Mouse (Mus musculus) E14TG2a.4 (cell line): ENCODE results near the gene Grb2.

Experiments
- H3K27me3 ChIP-seq: 2 replicates; pipeline ENCODE4 v1.6.1; 2014; ENCODE audit warnings: low read length, control low read depth; ENCODE audit not compliant: insufficient read depth
- H3K36me3 ChIP-seq: 2 replicates; pipeline ENCODE4 v1.6.1; 2014; ENCODE audit warnings: low read length, control low read depth; ENCODE audit not compliant: insufficient read depth
- H3K4me1 ChIP-seq: replicated peaks from 2 replicates; pipeline ENCODE4 v1.6.1; 2014; ENCODE audit warnings: low read depth, low read length, control low read depth
- H3K4me3 ChIP-seq: replicated peaks from 2 replicates; pipeline ENCODE4 v1.5.1; 2014; ENCODE audit warnings: mild to moderate bottlenecking, low read length
- H3K9me3 ChIP-seq: 2 replicates; pipeline ENCODE4 v1.6.1; 2014; ENCODE audit warnings: low read length, control low read depth
- CTCF ChIP-seq: conservative IDR thresholded peaks from 2 replicates; pipeline ENCODE4 v1.5.1; 2014; ENCODE audit warnings: low read length
- NANOG ChIP-seq: IDR thresholded peaks from 2 replicates; pipeline ENCODE4 v1.6.1; 2014; ENCODE audit warnings: borderline replicate concordance, low read length, mixed read lengths
- POU5F1 ChIP-seq: IDR thresholded peaks from 2 replicates; pipeline ENCODE4 v1.6.1; 2014; ENCODE audit warnings: low read length, borderline replicate concordance

Gene Grb2

DNA sequence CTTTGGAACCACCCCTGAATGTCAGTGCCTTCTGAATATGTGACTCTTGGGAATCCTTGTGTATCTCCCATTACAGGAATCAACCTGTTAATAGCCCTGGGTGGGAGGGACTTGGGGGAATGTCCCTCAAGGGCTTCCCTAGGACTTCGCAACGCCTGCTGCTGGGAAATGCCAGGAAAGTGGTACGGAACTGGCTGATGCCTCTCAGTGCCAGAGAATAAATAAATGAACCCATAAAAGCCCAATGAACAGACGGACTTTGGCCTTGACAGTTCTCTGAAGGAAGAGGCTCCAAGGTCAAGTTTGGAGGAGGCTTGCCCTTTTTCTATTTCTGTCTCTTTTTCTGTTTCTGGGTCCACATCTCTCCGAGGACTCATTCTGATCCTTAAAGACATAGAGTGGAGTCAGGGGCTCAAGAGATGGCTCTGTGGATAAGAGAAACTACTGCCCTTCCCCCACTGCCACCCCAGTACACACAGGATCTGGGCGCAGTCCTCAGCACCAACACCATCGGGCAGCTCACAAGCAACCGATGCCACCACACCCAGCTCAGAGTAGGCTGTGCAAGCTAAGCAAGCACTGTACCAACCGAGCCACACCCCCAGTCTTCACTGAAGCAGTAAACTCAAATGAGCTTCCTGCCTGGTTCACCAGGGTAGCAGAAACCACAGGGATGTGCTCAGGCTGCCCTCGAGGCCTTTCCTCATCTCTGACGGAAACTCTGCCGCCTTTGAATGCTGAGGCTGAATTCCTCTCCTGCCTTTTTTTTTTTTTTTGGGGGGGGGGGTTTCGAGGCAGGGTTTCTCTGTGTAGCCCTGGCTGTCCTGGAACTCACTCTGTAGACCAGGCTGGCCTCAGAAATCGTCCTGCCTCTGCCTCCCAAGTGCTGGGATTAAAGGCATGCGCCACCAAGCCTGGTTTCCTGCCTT is 8.3 kb upstream of the Grb2 start:
- TF ChIP-seq NANOG: no peak
- TF ChIP-seq POU5F1: no peak

DNA sequence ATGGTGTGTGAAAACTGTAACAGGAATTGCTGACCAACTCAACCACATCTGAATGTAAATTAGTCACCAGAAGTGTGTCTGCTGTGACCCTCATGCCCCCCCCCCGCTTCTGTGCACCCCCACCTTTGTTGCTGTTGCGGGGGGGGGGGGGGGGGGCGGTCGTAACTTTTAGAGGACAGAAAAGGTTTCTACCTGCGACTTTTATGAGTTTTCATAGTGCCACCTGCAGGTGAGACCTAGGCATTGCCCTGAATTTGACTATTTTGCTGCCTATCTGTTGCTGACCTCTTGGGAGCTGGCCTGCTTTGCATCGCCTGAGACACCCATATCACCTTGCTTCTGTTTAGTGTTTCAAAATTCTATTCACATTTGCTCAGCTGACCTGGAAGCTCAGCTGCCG is 6.1 kb upstream of the Grb2 start:
- Histone ChIP-seq H3K36me3 (no peaks in the 10 kb centered on the region), H3K4me1 (peaks cover 37% of the 10 kb centered on the region), H3K4me3 (no peak overlapping the region), H3K9me3 (no peaks in the 10 kb centered on the region), H3K27me3 (no peaks in the 10 kb centered on the region)
- TF ChIP-seq NANOG (no peak), CTCF (peak; percentile 66)

More for the DNA sequence above, 8.3 kb upstream of the Grb2 start:
- Histone ChIP-seq H3K4me3 (no peak overlapping the region), H3K9me3 (no peaks in the 10 kb centered on the region), H3K4me1 (peaks cover 24% of the 10 kb centered on the region), H3K36me3 (no peaks in the 10 kb centered on the region), H3K27me3 (no peaks in the 10 kb centered on the region)

DNA sequence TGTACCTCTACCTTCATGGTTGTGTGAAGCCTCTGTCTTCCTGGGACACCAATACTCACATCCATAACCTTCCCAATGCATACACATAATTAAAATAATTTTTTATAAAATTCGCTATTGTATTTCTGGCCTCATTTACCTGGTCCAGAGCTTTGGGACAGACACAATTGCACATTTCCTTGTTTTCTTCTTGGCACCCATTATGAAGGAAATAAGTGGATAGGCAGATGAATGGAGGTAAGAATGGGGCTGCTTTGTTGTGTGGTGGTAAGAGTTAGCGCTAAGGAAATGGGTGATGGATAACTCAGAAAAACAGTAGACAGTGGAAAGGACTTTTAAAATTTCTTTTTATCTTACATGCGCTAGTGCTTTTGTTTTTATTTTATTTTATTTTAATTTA is 5.0 kb upstream of the Grb2 start:
- no peak for TF ChIP-seq POU5F1
- no peak for TF ChIP-seq CTCF
- TF ChIP-seq NANOG: no peak
- no peaks in the 10 kb centered on the region for H3K36me3 ChIP-seq
- no peaks in the 10 kb centered on the region for H3K9me3 ChIP-seq
- no peak overlapping the region for H3K4me3 ChIP-seq
- H3K4me1 ChIP-seq: peaks cover 40% of the 10 kb centered on the region
- H3K27me3 ChIP-seq: no peaks in the 10 kb centered on the region

DNA sequence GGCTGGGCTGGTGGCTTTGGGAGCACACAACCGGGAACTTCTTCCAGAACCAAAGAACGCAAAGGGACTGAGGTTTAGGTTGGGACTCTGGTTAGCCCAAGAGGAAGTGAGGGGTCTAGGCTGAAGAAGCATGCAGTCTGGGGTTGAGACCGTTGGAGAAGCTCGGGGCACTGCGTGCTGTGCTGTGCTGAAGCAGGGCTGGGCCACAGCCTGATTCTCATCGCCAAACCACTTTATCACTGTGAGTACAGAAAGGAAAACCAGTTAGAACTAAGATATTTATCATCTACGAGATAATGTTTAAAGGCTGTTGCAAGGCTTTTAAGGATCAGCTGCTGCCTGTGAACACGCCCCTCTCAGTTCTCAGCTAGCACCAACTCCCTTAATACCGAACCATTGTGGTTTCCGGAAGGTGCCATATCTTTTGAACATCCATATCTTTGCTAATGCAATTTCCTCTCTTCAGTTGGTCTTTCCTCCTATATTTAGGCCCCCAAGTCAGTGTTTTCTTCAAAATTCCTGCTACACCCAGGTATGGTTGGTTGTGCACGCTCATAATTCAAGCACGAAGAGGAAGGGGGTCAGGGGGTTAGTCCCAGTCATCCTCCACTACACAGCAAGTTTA is 4.4 kb upstream of the Grb2 start:
- Histone ChIP-seq H3K4me3 (no peak overlapping the region), H3K9me3 (no peaks in the 10 kb centered on the region), H3K27me3 (no peaks in the 10 kb centered on the region), H3K4me1 (peaks cover 40% of the 10 kb centered on the region), H3K36me3 (no peaks in the 10 kb centered on the region)
- no peak for TF ChIP-seq NANOG
- no peak for TF ChIP-seq POU5F1
- no peak for TF ChIP-seq CTCF

DNA sequence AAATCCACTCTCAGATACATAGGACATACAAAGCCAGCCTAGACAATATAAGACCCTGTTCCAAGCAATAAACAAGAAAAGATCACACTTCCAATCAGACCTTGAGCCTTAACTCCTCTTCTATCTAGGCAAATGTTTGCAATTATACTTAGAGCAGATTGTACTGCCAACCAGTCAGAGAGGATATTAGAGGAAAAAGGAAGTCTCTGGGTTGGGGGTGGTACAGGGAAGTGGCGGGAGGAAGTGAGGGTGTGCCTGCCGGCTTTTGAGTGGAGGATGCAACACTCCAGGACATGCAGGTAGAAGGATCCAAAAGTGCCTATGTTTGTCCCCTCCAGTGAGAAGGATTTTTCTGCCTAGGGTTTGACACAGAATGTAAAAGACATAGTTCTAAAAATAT is 3.9 kb upstream of the Grb2 start:
- TF ChIP-seq CTCF: no peak
- TF ChIP-seq POU5F1: no peak
- TF ChIP-seq NANOG: no peak
- Histone ChIP-seq H3K4me1 (peaks cover 43% of the 10 kb centered on the region), H3K27me3 (no peaks in the 10 kb centered on the region), H3K36me3 (no peaks in the 10 kb centered on the region), H3K4me3 (no peak overlapping the region), H3K9me3 (no peaks in the 10 kb centered on the region)

DNA sequence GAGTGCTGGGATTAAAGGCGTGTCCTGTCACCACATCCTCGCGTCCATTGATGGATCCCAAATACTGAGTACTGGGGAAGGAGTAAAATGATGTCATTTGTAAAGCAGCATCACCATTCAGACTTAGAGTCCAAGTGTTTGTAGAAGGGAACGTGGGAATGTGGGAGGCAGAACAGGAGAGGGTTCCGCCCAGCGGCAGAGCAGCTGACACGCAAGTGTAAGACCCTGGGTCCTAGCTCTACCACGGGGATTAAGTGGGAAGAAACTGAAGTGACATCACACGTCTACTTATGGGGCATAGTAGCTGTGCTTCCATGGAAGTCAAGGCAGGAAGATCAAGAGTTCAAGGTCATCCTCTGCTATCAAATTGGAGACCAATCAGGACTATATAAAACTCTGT is 2.7 kb upstream of the Grb2 start:
- no peak for TF ChIP-seq CTCF
- no peak for TF ChIP-seq POU5F1
- TF ChIP-seq NANOG: no peak
- peaks cover 43% of the 10 kb centered on the region for H3K4me1 ChIP-seq
- H3K9me3 ChIP-seq: no peaks in the 10 kb centered on the region
- no peaks in the 10 kb centered on the region for H3K36me3 ChIP-seq
- no peaks in the 10 kb centered on the region for H3K27me3 ChIP-seq
- H3K4me3 ChIP-seq: no peak overlapping the region

DNA sequence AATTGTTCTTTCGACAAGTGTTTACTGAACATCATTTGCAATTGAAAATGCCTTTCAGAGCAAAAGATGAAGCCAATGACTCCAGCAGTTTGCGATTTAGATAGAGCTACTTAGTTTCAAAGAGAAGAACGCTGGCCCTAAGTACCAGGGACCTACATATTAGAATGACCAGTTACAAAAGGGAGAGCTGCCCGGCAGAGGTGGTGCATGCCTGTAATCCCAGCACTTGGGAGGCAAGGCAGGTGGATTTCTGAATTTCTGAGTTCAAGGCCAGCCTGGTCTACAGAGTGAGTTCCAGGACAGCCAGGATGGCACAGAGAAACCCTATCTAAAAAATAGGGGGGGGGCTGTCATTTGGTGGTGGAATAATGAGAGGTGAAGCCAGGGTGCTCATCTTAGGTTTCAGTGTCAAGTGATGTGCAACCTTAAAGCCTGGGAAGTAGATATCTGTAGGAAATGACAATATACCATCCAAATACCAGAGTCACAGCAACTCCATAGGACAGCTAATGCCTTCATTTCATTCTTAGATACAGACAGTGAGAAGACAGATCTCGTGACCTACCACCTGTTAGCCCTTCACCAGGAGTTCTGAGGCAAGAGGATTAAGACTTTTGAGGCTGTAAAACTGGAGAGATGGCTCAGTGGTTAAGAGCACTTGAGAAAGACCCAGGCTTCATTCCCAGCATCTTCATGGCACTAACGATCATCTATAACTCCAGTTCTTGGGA is 1.6 kb upstream of the Grb2 start:
- Histone ChIP-seq H3K27me3 (no peaks in the 10 kb centered on the region), H3K4me3 (peak overlapping the region; percentile 98), H3K4me1 (peaks cover 53% of the 10 kb centered on the region), H3K9me3 (no peaks in the 10 kb centered on the region), H3K36me3 (no peaks in the 10 kb centered on the region)
- TF ChIP-seq CTCF (no peak), POU5F1 (no peak), NANOG (no peak)
